Mouse (Mus musculus) embryonic facial prominence, embryonic 11.5 days (tissue): ENCODE measurements at regions not wholly inside any gene's neighbourhood (a gene's known extent, or its start where the extent isn't known, plus 50 kb on each side); places are given as distances from the start of the nearest gene placed in this dataset.

Source experiments
- ATAC-seq: fragments of 200-750 bp; cut with Nextera tagmentation; replicated peaks from 2 replicates; pipeline ENCODE4 v1.8.0; 2017; ENCODE audit warnings: low read depth; ENCODE audit not compliant: insufficient number of reproducible peaks, low FRiP score, low TSS enrichment
- DNase-seq: peaks from one replicate; pipeline ENCODE4 v3.0.0-alpha.2; 2015; ENCODE audit warnings: low spot score
- H3K27ac ChIP-seq: fragments of 300-500 bp; sonication (generic); replicated peaks from 2 replicates; pipeline ENCODE4 v1.5.1; 2014; ENCODE audit warnings: mild to moderate bottlenecking, low read depth, low read length, control low read depth
- H3K27me3 ChIP-seq: fragments of 300-500 bp; sonication (generic); 2 replicates; pipeline ENCODE4 v1.6.1; 2014; ENCODE audit warnings: mild to moderate bottlenecking, low read length, moderate library complexity, mixed read lengths; ENCODE audit not compliant: control insufficient read depth, insufficient read depth
- H3K36me3 ChIP-seq: fragments of 300-500 bp; sonication (generic); replicated peaks from 2 replicates; pipeline ENCODE4 v1.6.1; 2014; ENCODE audit warnings: low read depth, mild to moderate bottlenecking, low read length, moderate library complexity, mixed read lengths; ENCODE audit not compliant: control insufficient read depth, insufficient read depth
- H3K4me1 ChIP-seq: fragments of 300-500 bp; sonication (generic); 2 replicates; pipeline ENCODE4 v1.6.1; 2014; ENCODE audit warnings: low read length, mixed read lengths; ENCODE audit not compliant: control insufficient read depth, insufficient read depth
- H3K4me2 ChIP-seq: fragments of 300-500 bp; sonication (generic); 2 replicates; pipeline ENCODE4 v1.6.1; 2014; ENCODE audit warnings: low read depth, mild to moderate bottlenecking, control low read depth, low read length, moderate library complexity
- H3K4me3 ChIP-seq: fragments of 300-500 bp; sonication (generic); 2 replicates; pipeline ENCODE4 v1.5.1; 2014; ENCODE audit warnings: low read depth, low read length, control low read depth
- H3K9ac ChIP-seq: fragments of 300-500 bp; sonication (generic); replicated peaks from 2 replicates; pipeline ENCODE4 v1.6.1; 2014; ENCODE audit warnings: mild to moderate bottlenecking, control low read depth, low read length
- H3K9me3 ChIP-seq: fragments of 300-500 bp; sonication (generic); replicated peaks from 2 replicates; pipeline ENCODE4 v1.6.1; 2016; ENCODE audit warnings: mild to moderate bottlenecking, low read length, inconsistent platforms, mixed read lengths; ENCODE audit not compliant: control insufficient read depth
- WGBS: fragments of 180-500 bp; shearing (Covaris S2); extraction: QIAGEN DNeasy Blood & Tissue Kit; methylation state at CpG from one replicate; pipeline ENCODE4 v1.1.7; 2014; 5-methylcytosine and 5-hydroxymethylcytosine counted together

DNA sequence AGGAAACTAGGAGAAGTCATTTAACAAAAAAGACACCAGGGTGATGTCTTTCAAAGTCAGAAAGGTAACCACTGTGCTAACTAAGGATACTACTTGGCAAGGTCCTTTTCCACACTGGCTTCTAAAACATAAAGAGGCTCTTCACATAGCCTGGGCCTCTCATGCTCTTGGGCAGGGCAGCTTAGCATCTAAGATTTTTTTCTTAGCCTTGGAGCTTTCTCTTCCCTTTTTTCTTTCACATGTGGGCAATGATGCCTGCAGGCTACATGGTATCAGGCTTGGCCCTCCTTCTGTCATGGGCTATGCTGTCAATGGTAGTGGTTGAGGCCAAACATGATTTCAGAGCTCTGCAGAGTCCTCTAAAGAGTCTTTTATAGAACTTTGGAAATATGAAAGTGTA, 60.6 kb downstream of the Serpinb6d start:
- Histone ChIP-seq H3K36me3 (no peaks in the 10 kb centered on the region), H3K27me3 (no peaks in the 10 kb centered on the region), H3K4me3 (no peak overlapping the region), H3K9me3 (no peaks in the 10 kb centered on the region; the same call in 1 of the 2 replicates), H3K9ac (no peak overlapping the region), H3K4me2 (no peak overlapping the region), H3K4me1 (no peaks in the 10 kb centered on the region), H3K27ac (no peak overlapping the region)
- ATAC-seq (no peak), DNase-seq (no peak)

DNA sequence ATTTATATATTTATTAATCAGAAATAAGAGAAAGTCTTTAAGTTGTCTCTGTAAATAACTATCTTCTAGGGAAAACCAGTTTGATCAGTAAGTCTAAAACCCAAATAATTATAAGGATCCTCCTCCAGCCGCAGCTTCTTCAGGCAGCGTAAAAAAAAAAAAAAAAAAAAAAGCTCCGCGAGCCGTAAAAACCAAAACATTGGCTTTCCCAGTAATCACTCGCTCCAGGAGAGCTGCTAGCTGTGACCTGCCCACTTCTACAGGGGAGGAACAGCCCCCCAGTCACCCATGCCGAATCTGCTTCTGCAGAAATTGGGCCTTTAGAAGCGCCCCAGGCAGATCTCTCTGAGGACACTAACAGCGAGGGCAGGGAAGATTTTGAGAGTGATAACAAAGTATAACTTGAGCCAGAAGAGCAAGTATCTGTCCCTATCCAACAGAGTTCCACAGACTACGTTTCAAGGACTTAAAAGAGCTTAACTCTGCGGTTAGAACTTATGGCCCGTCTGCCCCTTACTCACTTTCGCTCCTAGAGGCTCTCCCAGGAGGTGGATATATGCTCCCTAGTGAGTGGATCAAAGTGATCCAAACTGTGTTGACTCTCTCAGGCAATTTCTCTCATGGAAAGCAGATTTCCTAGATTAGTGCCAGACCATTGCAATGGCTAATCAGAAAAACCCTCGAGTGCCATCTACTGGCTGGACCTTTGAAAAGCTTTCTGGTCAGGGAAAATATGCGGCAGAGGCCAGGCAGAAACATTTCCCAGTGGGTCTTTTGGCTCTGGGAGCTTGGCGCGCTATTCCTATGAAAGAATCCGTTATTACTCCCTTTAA, 80.7 kb downstream of the Serpinb6e start:
- Histone ChIP-seq H3K27ac (no peak overlapping the region), H3K36me3 (no peaks in the 10 kb centered on the region), H3K4me1 (no peaks in the 10 kb centered on the region), H3K4me2 (no peak overlapping the region), H3K9me3 (no peaks in the 10 kb centered on the region), H3K27me3 (no peaks in the 10 kb centered on the region), H3K4me3 (no peak overlapping the region; the same call in 1 of the 2 replicates), H3K9ac (no peak overlapping the region)
- DNase-seq: peak; percentile 66
- 48% methylated on average over 18 of the region's 18 CpGs for WGBS
- ATAC-seq: no peak

DNA sequence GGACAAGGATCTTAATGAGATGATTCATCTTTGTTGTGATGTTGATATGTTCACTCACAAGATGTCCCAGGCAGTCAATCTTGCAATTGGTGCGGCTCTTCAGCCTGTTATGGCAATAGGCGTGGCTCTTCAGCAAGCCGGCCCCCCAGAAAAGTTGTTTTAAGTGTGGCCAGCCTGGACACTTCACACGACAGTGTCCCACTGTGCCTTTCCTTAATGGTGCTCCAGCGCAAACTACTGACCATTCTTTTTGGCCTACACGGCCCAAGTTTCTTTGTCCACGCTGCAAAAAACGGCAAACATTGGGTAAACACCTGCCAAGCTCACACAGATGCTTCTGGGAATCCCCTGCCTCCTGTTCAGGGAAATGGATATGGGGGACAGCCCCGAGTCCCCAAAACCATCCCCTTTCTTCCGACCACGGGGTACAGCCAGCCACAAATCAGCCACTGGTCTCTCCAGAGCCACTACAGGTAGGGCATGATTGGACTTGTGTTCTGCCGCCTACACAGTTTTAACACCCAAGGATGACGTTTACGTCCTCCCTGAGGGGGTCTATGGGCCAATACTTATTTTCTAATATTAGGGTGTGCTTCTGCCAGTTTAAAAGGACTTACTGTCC, 79.8 kb downstream of the Serpinb6e start:
- WGBS: 79% methylated on average over 14 of the region's 14 CpGs
- H3K9ac ChIP-seq: no peak overlapping the region
- no peak for ATAC-seq

More for the DNA sequence above, 79.8 kb downstream of the Serpinb6e start:
- Histone ChIP-seq H3K4me3 (no peak overlapping the region), H3K27ac (no peak overlapping the region), H3K36me3 (no peaks in the 10 kb centered on the region), H3K4me1 (no peaks in the 10 kb centered on the region), H3K9me3 (no peaks in the 10 kb centered on the region), H3K4me2 (no peak overlapping the region), H3K27me3 (no peaks in the 10 kb centered on the region)
- no peak for DNase-seq
